Mouse (Mus musculus) E14TG2a.4 (cell line): ENCODE results near the gene Nes.

Experiments used
- CTCF ChIP-seq: conservative IDR thresholded peaks from 2 replicates; pipeline ENCODE4 v1.5.1; 2014; ENCODE audit warnings: low read length
- POU5F1 ChIP-seq: IDR thresholded peaks from 2 replicates; pipeline ENCODE4 v1.6.1; 2014; ENCODE audit warnings: low read length, borderline replicate concordance

DNA sequence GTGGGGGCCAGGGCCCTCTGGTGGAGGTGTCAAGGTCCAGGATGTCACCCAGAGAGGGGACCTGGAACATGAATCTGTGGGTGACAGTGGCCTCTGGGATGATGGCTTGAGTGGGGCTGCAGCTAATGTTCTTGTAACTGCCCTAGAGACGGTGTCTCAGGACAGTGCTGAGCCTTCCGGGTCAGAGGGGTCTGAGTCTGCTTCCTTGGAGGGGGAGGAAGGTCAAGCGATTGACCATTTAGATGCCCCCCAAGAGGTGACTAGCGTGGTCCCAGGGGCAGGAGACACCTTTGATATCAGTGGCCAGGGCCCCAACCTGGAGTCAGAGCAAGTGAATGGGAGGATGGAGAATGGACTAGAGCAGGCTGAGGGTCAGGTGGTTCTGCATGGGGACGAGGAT lies 8.6 kb downstream of the Nes start:
- no peak for TF ChIP-seq CTCF
- TF ChIP-seq POU5F1, result no peak
